Comparison of ENCODE assay signal across 12 mouse cellular contexts in the genomic region with DNA sequence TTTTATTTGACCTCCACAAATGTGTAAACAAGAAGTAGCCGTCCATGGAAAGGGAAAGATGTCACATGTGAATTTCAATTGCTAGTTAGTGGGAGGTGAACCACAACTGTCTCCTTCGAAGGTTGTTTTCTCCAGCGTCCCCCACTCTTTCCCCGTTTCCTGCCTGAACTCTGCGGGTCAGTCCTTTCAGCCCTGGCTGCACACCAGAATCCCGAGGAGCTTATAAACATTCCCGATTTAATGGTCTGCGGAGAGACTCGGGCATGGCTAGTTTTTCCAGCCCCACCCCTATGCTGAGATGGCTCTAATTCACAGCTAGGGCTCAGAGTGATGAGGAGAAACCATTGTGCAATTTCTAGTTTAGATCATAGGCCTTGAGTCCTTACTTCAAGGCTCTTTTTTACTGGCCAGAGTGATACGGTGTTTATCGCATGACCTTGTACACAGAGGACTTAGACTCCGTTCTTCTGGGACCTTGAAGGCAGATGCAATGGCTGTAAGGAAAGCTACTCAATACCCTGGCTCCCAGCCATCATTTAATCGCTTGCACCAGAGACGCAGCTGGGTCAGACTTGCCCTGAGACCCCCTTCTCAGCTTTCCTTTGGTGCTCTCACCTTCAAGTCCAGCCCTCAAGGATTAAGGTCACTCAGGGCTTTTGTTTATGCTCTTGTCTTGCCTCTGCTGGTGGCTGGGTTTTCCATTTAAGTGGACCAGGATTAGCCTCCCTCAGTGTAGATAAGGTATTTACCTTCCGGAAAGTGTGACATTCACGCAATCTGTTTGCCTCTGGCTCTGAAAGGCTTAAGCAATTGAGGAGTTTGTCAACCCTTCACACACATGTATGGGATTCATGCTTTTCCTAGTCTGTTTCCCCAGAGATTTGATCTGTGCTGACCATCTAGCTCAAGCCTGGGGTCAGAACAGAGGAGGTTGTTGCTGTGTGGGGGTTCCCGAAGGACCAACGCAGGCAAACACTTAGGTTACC. TPM values are rescaled to one million over a fixed set of nuclear protein-coding genes. Genes with fewer than 3 reads are reported as not detected.
DNase-seq lines count a peak whose midpoint lies in the region; ATAC-seq lines count a peak whose summit lies in the region.
"Had no signal": no experiment of that assay in that cellular context is flagged by ENCODE, and none has a peak within 500 bp of the region (broad histone marks: within the 10 kb centered on the region; RNA-seq: fewer than 3 reads in every experiment).

No protein-coding gene starts in this region.

- H3K4me3 ChIP-seq in hindbrain, embryonic 10.5 days: no peak overlapping the region
- no peak overlapping the region for H3K4me3 ChIP-seq in hindbrain, embryonic 13.5 days
- H3K4me3 ChIP-seq in kidney, embryonic 14.5 days (ENCODE audit: low read length): no peak overlapping the region
- no peak overlapping the region for H3K4me3 ChIP-seq in stomach, embryonic 16.5 days (replicated peaks; ENCODE audit: low read length)
- H3K4me3 ChIP-seq: forebrain, embryonic 12.5 days; neural tube, embryonic 12.5 days had no signal

- no peaks in the 10 kb centered on the region for H3K36me3 ChIP-seq in hindbrain, embryonic 10.5 days
- H3K36me3 ChIP-seq in hindbrain, embryonic 13.5 days: peaks cover 16% of the 10 kb centered on the region
- no peaks in the 10 kb centered on the region for H3K36me3 ChIP-seq in kidney, embryonic 14.5 days (ENCODE audit: control insufficient read depth, insufficient read depth, low read length)
- no peaks in the 10 kb centered on the region for H3K36me3 ChIP-seq in stomach, embryonic 16.5 days (ENCODE audit: control insufficient read depth, insufficient read depth, low read length)
- H3K36me3 ChIP-seq: forebrain, embryonic 12.5 days; neural tube, embryonic 12.5 days had no signal

- H3K9ac ChIP-seq in hindbrain, embryonic 13.5 days: no peak overlapping the region
- no peak overlapping the region for H3K9ac ChIP-seq in kidney, embryonic 14.5 days (ENCODE audit: low read depth, low read length)
- no peak overlapping the region for H3K9ac ChIP-seq in stomach, embryonic 16.5 days (ENCODE audit: low read length)
- H3K9ac ChIP-seq: forebrain, embryonic 12.5 days; liver, embryonic 14.5 days; neural tube, embryonic 12.5 days had no signal

- H3K27ac ChIP-seq in hindbrain, embryonic 10.5 days: 0 out of 2 replicates have a peak overlapping the region, but pooled peaks have one; percentile 23
- H3K27ac ChIP-seq in hindbrain, embryonic 13.5 days: no peak overlapping the region
- H3K27ac ChIP-seq in kidney, embryonic 14.5 days (ENCODE audit: low read depth, low read length): peak overlapping the region; percentile 68; the same call in 1 of the 2 replicates
- 0 out of 2 replicates have a peak overlapping the region, but pooled peaks have one; percentile 36 for H3K27ac ChIP-seq in stomach, embryonic 16.5 days (ENCODE audit: low read length)
- H3K27ac ChIP-seq: forebrain, embryonic 12.5 days; liver, embryonic 14.5 days; neural tube, embryonic 12.5 days had no signal

- no peak overlapping the region for H3K4me2 ChIP-seq in hindbrain, embryonic 13.5 days
- no peak overlapping the region for H3K4me2 ChIP-seq in kidney, embryonic 14.5 days (replicated peaks; ENCODE audit: low read depth, low read length)
- no peak overlapping the region for H3K4me2 ChIP-seq in stomach, embryonic 16.5 days (ENCODE audit: low read depth, low read length)
- H3K4me2 ChIP-seq: forebrain, embryonic 12.5 days; neural tube, embryonic 12.5 days had no signal

- 59% methylated on average over 18 of the region's 18 CpGs for WGBS in hindbrain, embryonic 10.5 days
- 65% methylated on average over 18 of the region's 18 CpGs for WGBS in hindbrain, embryonic 13.5 days
- WGBS in kidney, embryonic 14.5 days: 22% methylated on average over 18 of the region's 18 CpGs
- 34% methylated on average over 18 of the region's 18 CpGs for WGBS in stomach, embryonic 16.5 days

- H3K9me3 ChIP-seq in hindbrain, embryonic 10.5 days: no peaks in the 10 kb centered on the region
- H3K9me3 ChIP-seq in hindbrain, embryonic 13.5 days: no peaks in the 10 kb centered on the region
- no peaks in the 10 kb centered on the region for H3K9me3 ChIP-seq in kidney, embryonic 14.5 days (ENCODE audit: control insufficient read depth, low read length)
- H3K9me3 ChIP-seq in stomach, embryonic 16.5 days (replicated peaks; ENCODE audit: control insufficient read depth, low read length): no peaks in the 10 kb centered on the region
- H3K9me3 ChIP-seq: forebrain, embryonic 12.5 days; neural tube, embryonic 12.5 days had no signal

- peaks cover 5% of the 10 kb centered on the region for H3K4me1 ChIP-seq in hindbrain, embryonic 10.5 days (replicated peaks)
- 0 out of 2 replicates have a peak, but pooled peaks cover 3% of the 10 kb centered on the region for H3K4me1 ChIP-seq in hindbrain, embryonic 13.5 days (replicated peaks)
- H3K4me1 ChIP-seq in kidney, embryonic 14.5 days (ENCODE audit: control insufficient read depth, insufficient read depth, low read length): peaks cover 13% of the 10 kb centered on the region; the same call in 1 of the 2 replicates
- H3K4me1 ChIP-seq in stomach, embryonic 16.5 days (ENCODE audit: control insufficient read depth, insufficient read depth, low read length): peaks cover 13% of the 10 kb centered on the region; the same call in 1 of the 2 replicates
- H3K4me1 ChIP-seq: forebrain, embryonic 12.5 days; neural tube, embryonic 12.5 days had no signal

- DNase-seq in hindbrain, embryonic 10.5 days (ENCODE audit: low spot score): no peak
- peak; percentile 84 for DNase-seq in ovary, adult 18-20 months (ENCODE audit: low spot score)
- no peak for DNase-seq in ovary, postnatal 14 days (ENCODE audit: low spot score)
- no peak for DNase-seq in frontal cortex, postnatal 10 days (ENCODE audit: low spot score in 2 of 2)
- no peak for DNase-seq in cerebellum, adult 11 months

- no peaks in the 10 kb centered on the region for H3K27me3 ChIP-seq in hindbrain, embryonic 10.5 days (ENCODE audit: insufficient read depth, poor library complexity, severe bottlenecking)
- no peaks in the 10 kb centered on the region for H3K27me3 ChIP-seq in hindbrain, embryonic 13.5 days
- H3K27me3 ChIP-seq in kidney, embryonic 14.5 days (ENCODE audit: control insufficient read depth, insufficient read depth, low read length): no peaks in the 10 kb centered on the region
- H3K27me3 ChIP-seq in stomach, embryonic 16.5 days (ENCODE audit: control insufficient read depth, insufficient read depth, low read length): no peaks in the 10 kb centered on the region
- H3K27me3 ChIP-seq: forebrain, embryonic 12.5 days; neural tube, embryonic 12.5 days had no signal

- ATAC-seq in hindbrain, embryonic 13.5 days (ENCODE audit: low FRiP score): no peak
- peak; percentile 84 for ATAC-seq in kidney, embryonic 14.5 days (ENCODE audit: low FRiP score, low TSS enrichment)
- ATAC-seq in stomach, embryonic 16.5 days (ENCODE audit: insufficient read depth, low FRiP score): peak; percentile 20; the same call in 1 of the 2 replicates
- ATAC-seq: inflammation-experienced regulatory T-cells, adult 6 months had no signal

RNA-seq across cellular contexts. Expression of a gene that starts 23.4 kb away (rescaled TPM):
- 11.2 and 12.8 TPM in 2 replicates for polyA plus RNA-seq in hindbrain, embryonic 10.5 days (2016; fragmentation: Nextera tagmentation; extraction: Ambion mirVana)
- polyA plus RNA-seq in hindbrain, embryonic 13.5 days (2015; fragmentation: Nextera tagmentation; extraction: Ambion mirVana): 24.4 and 27.1 TPM in 2 replicates
- 18.3 and 22.9 TPM in 2 replicates for polyA plus RNA-seq in kidney, embryonic 14.5 days (2014; fragmentation: Nextera tagmentation; extraction: Ambion mirVana)
- polyA plus RNA-seq in stomach, embryonic 16.5 days (2015; fragmentation: Nextera tagmentation; extraction: Ambion mirVana): 27.9 and 29.9 TPM in 2 replicates

RNA-seq across cellular contexts. Expression of a gene that starts 59.7 kb away (rescaled TPM):
- 10.7 and 30.9 TPM in 2 replicates for polyA plus RNA-seq in hindbrain, embryonic 10.5 days (2016; fragmentation: Nextera tagmentation; extraction: Ambion mirVana)
- 112 and 120 TPM in 2 replicates for polyA plus RNA-seq in hindbrain, embryonic 13.5 days (2015; fragmentation: Nextera tagmentation; extraction: Ambion mirVana)
- polyA plus RNA-seq in kidney, embryonic 14.5 days (2014; fragmentation: Nextera tagmentation; extraction: Ambion mirVana): 0.57 and 0.91 TPM in 2 replicates
- polyA plus RNA-seq in stomach, embryonic 16.5 days (2015; fragmentation: Nextera tagmentation; extraction: Ambion mirVana): 1.2 and 1.3 TPM in 2 replicates
- polyA plus RNA-seq: liver, embryonic 14.5 days had no signal
